In genomic region chr1:120231334-120231733, GRCm38 (mm10) we compare ENCODE assay signal across 9 mouse cellular contexts. TPM values are rescaled to one million over a fixed set of nuclear protein-coding genes. Genes with fewer than 3 reads are reported as not detected.
A peak's percentile ranks its signal among the peaks of the same experiment; 100 is the strongest.
DNase-seq lines count a peak whose midpoint lies in the region; ATAC-seq and TF ChIP-seq lines count a peak whose summit lies in the region.
"Had no signal": no experiment of that assay in that cellular context is flagged by ENCODE, and none has a peak within 500 bp of the region (broad histone marks: within the 10 kb centered on the region; RNA-seq: fewer than 3 reads in every experiment).

No protein-coding gene starts in this region.

- H3K4me3 ChIP-seq in hindbrain, postnatal 0 days (ENCODE audit: low read length): no peak overlapping the region
- no peak overlapping the region for H3K4me3 ChIP-seq in liver, adult 2 months (ENCODE audit: insufficient read depth, low read depth, low read length)
- no peak overlapping the region for H3K4me3 ChIP-seq in neural tube, embryonic 14.5 days (ENCODE audit: low read depth, low read length)
- H3K4me3 ChIP-seq: megakaryocyte, embryonic 14.5 days had no signal

- H3K27me3 ChIP-seq in hindbrain, postnatal 0 days (ENCODE audit: insufficient read depth, low read length): no peaks in the 10 kb centered on the region
- no peaks in the 10 kb centered on the region for H3K27me3 ChIP-seq in liver, adult 2 months (ENCODE audit: control insufficient read depth, insufficient read depth, low read length)
- no peaks in the 10 kb centered on the region for H3K27me3 ChIP-seq in neural tube, embryonic 14.5 days (ENCODE audit: control insufficient read depth, insufficient read depth, low read length)
- H3K27me3 ChIP-seq: megakaryocyte, embryonic 14.5 days had no signal

- no peaks in the 10 kb centered on the region for H3K79me2 ChIP-seq in liver, adult 2 months (ENCODE audit: control insufficient read depth, insufficient read depth, low read length)

- no peak overlapping the region for H3K27ac ChIP-seq in hindbrain, postnatal 0 days
- H3K27ac ChIP-seq in liver, adult 2 months (replicated peaks; ENCODE audit: insufficient read depth, low read depth, low read length): no peak overlapping the region
- no peak overlapping the region for H3K27ac ChIP-seq in neural tube, embryonic 14.5 days (ENCODE audit: low read depth, low read length)

- H3K9ac ChIP-seq in hindbrain, postnatal 0 days (replicated peaks; ENCODE audit: low read length): no peak overlapping the region
- H3K9ac ChIP-seq in liver, adult 2 months (ENCODE audit: low read depth, low read length): no peak overlapping the region
- no peak overlapping the region for H3K9ac ChIP-seq in neural tube, embryonic 14.5 days (replicated peaks; ENCODE audit: low read depth, low read length)

- H3K9me3 ChIP-seq in hindbrain, postnatal 0 days (ENCODE audit: low read length): no peaks in the 10 kb centered on the region
- no peaks in the 10 kb centered on the region for H3K9me3 ChIP-seq in neural tube, embryonic 14.5 days (ENCODE audit: control insufficient read depth, low read length)
- H3K9me3 ChIP-seq: megakaryocyte, embryonic 14.5 days had no signal

- intact Hi-C loops in left cerebral cortex, postnatal 25 days (cut with DNase I): no loop called here
- intact Hi-C loops in left cerebral cortex, postnatal 36 days (cut with DNase I): loop anchor here (5.0 kb wide), 1 partner anchor 56 kb away; no protein-coding TSS in a partner anchor

- no peak overlapping the region for H3K4me2 ChIP-seq in hindbrain, postnatal 0 days (ENCODE audit: low read depth, low read length)
- no peak overlapping the region for H3K4me2 ChIP-seq in neural tube, embryonic 14.5 days (ENCODE audit: low read depth, low read length)

- TF ChIP-seq CTCF in hindbrain, postnatal 0 days (IDR thresholded peaks at IDR 0.05; ENCODE audit: low read depth): peak; percentile 85
- TF ChIP-seq CTCF in liver, adult 2 months (IDR thresholded peaks at IDR 0.05; ENCODE audit: low read depth, low read length): peak; percentile 78

- no peaks in the 10 kb centered on the region for H3K4me1 ChIP-seq in hindbrain, postnatal 0 days (ENCODE audit: insufficient read depth, low read length)
- H3K4me1 ChIP-seq in liver, adult 2 months (ENCODE audit: control insufficient read depth, insufficient read depth, low read length): no peaks in the 10 kb centered on the region
- H3K4me1 ChIP-seq in neural tube, embryonic 14.5 days (ENCODE audit: control insufficient read depth, insufficient read depth, low read length): no peaks in the 10 kb centered on the region

- WGBS in hindbrain, postnatal 0 days: 38% methylated on average over 6 of the region's 6 CpGs
- 57% methylated on average over 6 of the region's 6 CpGs for WGBS in liver, adult 2 months
- 47% methylated on average over 6 of the region's 6 CpGs for WGBS in neural tube, embryonic 14.5 days

- TF ChIP-seq POLR2A in liver, adult 2 months (IDR thresholded peaks at IDR 0.05; ENCODE audit: extremely low read depth, insufficient read depth, low read length): no peak

- no peaks in the 10 kb centered on the region for H3K36me3 ChIP-seq in hindbrain, postnatal 0 days (ENCODE audit: insufficient read depth, low read length)
- H3K36me3 ChIP-seq in liver, adult 2 months (ENCODE audit: control insufficient read depth, insufficient read depth, low read length): peaks cover 5% of the 10 kb centered on the region
- no peaks in the 10 kb centered on the region for H3K36me3 ChIP-seq in neural tube, embryonic 14.5 days (ENCODE audit: control insufficient read depth, insufficient read depth, low read length)

- DNase-seq in left cerebral cortex, postnatal 25 days (ENCODE audit: low spot score in 2 of 2): peak; percentile 33 to 45
- DNase-seq in left cerebral cortex, postnatal 36 days (ENCODE audit: low spot score in 2 of 2): no peak
- DNase-seq in NIH3T3 (ENCODE audit: low read depth): peak; percentile 80
- peak; percentile 79 for DNase-seq in hindbrain, postnatal 0 days (ENCODE audit: low spot score)
- DNase-seq in liver, adult 2 months (ENCODE audit: extremely low read depth, low read depth, low spot score): peak; percentile 6
- DNase-seq in thymus, postnatal 36 days: no peak

- peak; percentile 73 for ATAC-seq in common myeloid progenitor, adult 5-6 weeks (replicated peaks; ENCODE audit: low read depth, poor library complexity, severe bottlenecking)
- ATAC-seq in hindbrain, postnatal 0 days: peak; percentile 50
- ATAC-seq in neural tube, embryonic 14.5 days (ENCODE audit: low read depth): peak; percentile 60

RNA-seq across cellular contexts. Expression of gene Steap3, which starts 41.2 kb away (rescaled TPM):
- 1 to 10 TPM; 6.6 to 7.3 TPM for total RNA-seq in left cerebral cortex, postnatal 25 days (2021)
- 1 to 10 TPM; 4.6 to 6.6 TPM for total RNA-seq in left cerebral cortex, postnatal 36 days (2021)
- 21.2 and 30.0 TPM in 2 replicates for total RNA-seq in common myeloid progenitor, adult 5-6 weeks (2017)
- total RNA-seq in hindbrain, postnatal 0 days (2014; rRNA removed): 5.2 and 7.8 TPM in 2 replicates
- polyA plus RNA-seq in hindbrain, postnatal 0 days (2015; fragmentation: Nextera tagmentation; extraction: Ambion mirVana): 4.3 and 4.8 TPM in 2 replicates
- 7.5 and 11.9 TPM in 2 replicates for total RNA-seq in liver, adult 2 months (2014; rRNA removed)
- polyA plus RNA-seq in liver, adult 2 months (2012; rRNA removed): 33.3 and 41.0 TPM in 2 replicates
- polyA plus RNA-seq in neural tube, embryonic 14.5 days (2014; fragmentation: Nextera tagmentation; extraction: Ambion mirVana): 1.7 and 3.0 TPM in 2 replicates

Comparison
In these comparisons a context has a peak if more than half of its experiments do, and no peak if none do; other contexts are left out.
1. DNase-seq: peak in left cerebral cortex, postnatal 25 days (2 of 2), NIH3T3 (single experiment), hindbrain, postnatal 0 days (single experiment) and liver, adult 2 months (single experiment); none in left cerebral cortex, postnatal 36 days (0 of 2) and thymus, postnatal 36 days (0 of 2).
2. Peak in every context shown above with its lines, with median percentiles within 50 percentile points of each other: ATAC-seq.